Mouse (Mus musculus) monocyte, adult 59 days (primary cell): ENCODE data around the gene Olfr13. TPM values are rescaled to one million over a fixed set of nuclear protein-coding genes. Genes with fewer than 3 reads are reported as not detected.

Source experiments
- total RNA-seq, 2 experiments: library from RNA; stranded (reverse); gene quantifications; one replicate each; pipeline ENCODE4 v1.2.4; 2023

Gene Olfr13
- not detected for total RNA-seq

DNA sequence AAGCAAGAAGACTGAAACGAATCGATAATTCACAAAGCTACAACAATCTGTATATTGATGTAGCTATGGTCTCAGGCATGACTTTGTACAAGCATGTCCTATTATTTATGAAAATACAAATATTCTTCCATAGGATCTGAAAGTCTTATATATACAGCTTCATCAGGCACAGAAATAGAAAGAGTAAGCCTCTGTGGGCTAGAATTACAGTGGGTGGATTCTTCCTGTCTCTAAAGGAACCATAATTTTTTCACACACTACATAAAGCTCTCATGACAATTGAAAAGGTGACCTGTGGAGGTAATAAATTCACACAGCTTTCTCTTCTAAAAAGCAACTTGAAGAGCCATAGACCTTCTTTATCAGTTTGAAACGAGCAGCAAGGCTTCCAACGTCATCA lies at the start of gene Olfr13:
Olfr13 (plus strand) TSS at position 301 of the 400 bp plus-strand sequence.

DNA sequence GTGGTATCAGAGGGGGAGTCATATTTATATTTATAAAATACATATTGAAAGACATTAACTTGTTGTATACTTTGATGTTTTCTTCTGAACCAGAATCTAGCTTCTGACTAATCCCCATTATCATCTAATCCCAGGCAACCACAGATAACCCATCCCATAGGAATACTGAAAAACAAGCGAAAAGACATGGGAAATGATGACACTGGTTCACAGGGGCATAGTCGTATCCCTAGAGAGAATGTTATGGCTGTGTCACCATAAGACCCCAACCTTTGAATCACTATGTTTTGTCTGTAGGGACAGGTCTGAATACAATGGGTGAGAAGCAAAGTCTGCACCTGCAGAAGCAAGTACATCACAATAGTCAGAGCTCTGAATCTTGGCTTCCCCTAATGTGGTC lies 25.7 kb upstream of the Olfr13 start, which contains the start of gene Olfr237-ps1:
Olfr237-ps1 (plus strand) TSS at position 301 of the 400 bp plus-strand sequence.

DNA sequence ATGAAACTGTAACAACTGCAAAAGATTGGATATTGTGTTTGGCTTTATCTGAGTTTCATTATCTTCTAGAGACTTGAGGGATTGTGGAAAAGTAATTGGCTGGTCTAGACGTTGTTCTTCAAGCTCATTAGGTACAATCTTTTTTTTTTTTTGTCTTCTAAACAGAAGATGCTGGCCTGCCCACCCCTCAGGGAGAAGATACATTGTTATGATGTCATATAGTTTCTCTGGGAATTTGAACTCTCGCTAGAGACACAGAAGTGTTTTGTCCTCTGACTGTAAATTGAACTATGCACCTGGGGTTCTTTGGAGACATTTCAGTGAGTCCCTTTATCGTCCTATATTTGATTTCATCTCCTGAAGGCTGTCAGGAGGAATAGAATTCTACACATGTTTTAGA lies 9.0 kb upstream of the Olfr13 start, which contains the start of gene Olfr437:
Olfr437 (plus strand) TSS at position 301 of the 400 bp plus-strand sequence.

GRCm38 (mm10) chr6:43196781-43197180 lies 24.8 kb downstream of the Olfr13 start, which contains the start of gene Olfr435:
Gene Olfr435 (plus strand): TSS chr6:43197146.

GRCm38 (mm10) chr6:43212873-43213272 lies 40.9 kb downstream of the Olfr13 start, which contains the start of gene Olfr434:
Gene Olfr434 (plus strand): TSS chr6:43213021.

Other genes starting within 250 kb of the Olfr13 start
- not detected for gene Olfr444, start 223.1 kb upstream of the Olfr13 start, total RNA-seq
- not detected for gene Olfr441, start 65.8 kb upstream of the Olfr13 start, total RNA-seq
- not detected for gene Olfr237-ps1, start 25.6 kb upstream of the Olfr13 start, total RNA-seq
- not detected for gene Olfr437, start 8.9 kb upstream of the Olfr13 start, total RNA-seq
- gene Olfr435, start 25.0 kb downstream of the Olfr13 start, total RNA-seq, result not detected
- gene Olfr434, start 40.9 kb downstream of the Olfr13 start, total RNA-seq, result not detected
- gene Olfr47, start 59.4 kb downstream of the Olfr13 start, total RNA-seq, result not detected
- gene Arhgef5, start 93.4 kb downstream of the Olfr13 start, total RNA-seq, result 1 to 10 TPM; 1.1 to 1.2 TPM
- gene Nobox, start 137.4 kb downstream of the Olfr13 start, total RNA-seq, result not detected